Mouse (Mus musculus): ENCODE measurements at regions not wholly inside any gene's neighbourhood (a gene's known extent, or its start where the extent isn't known, plus 50 kb on each side); places are given as distances from the start of the nearest gene placed in this dataset.
A peak's percentile ranks its signal among the peaks of the same experiment; 100 is the strongest.

GRCm38 (mm10) chr2:99236968-99237367, 569.9 kb upstream of the Gm10800 start:
- TF ChIP-seq CTCF (IDR thresholded peaks at IDR 0.05; ENCODE audit: low read depth, low read length) (peak; percentile 51; the same call in 1 of the 2 replicates), POLR2A (IDR thresholded peaks at IDR 0.05; ENCODE audit: extremely low read depth, insufficient read depth, low read length) (no peak)
- no peak overlapping the region for H3K4me3 ChIP-seq (ENCODE audit: insufficient read depth, low read depth, low read length)
- no peaks in the 10 kb centered on the region for H3K4me1 ChIP-seq (ENCODE audit: control insufficient read depth, insufficient read depth, low read length)
- no peak overlapping the region for H3K27ac ChIP-seq (replicated peaks; ENCODE audit: insufficient read depth, low read depth, low read length)
- no peak overlapping the region for H3K9ac ChIP-seq (ENCODE audit: low read depth, low read length)
- WGBS, result 9% methylated on average over 7 of the region's 7 CpGs
- DNase-seq (ENCODE audit: extremely low read depth, low read depth, low spot score), result peak; percentile 4
- no peaks in the 10 kb centered on the region for H3K27me3 ChIP-seq (ENCODE audit: control insufficient read depth, insufficient read depth, low read length)
- H3K79me2 ChIP-seq (ENCODE audit: control insufficient read depth, insufficient read depth, low read length), result no peaks in the 10 kb centered on the region
- no peaks in the 10 kb centered on the region for H3K36me3 ChIP-seq (ENCODE audit: control insufficient read depth, insufficient read depth, low read length)
